Mouse (Mus musculus): Measurements from ENCODE around the gene Rfx4. TPM values are rescaled to one million over a fixed set of nuclear protein-coding genes. Genes with fewer than 3 reads are reported as not detected.

Rfx4 gene
- polyA plus RNA-seq, 1 experiment from 2014 or later: not detected

- H3K9me3 ChIP-seq (ENCODE audit: low read length): no peaks in the 10 kb centered on the region
- DNase-seq (ENCODE audit: low spot score) (no peak), ATAC-seq (no peak)
- no peaks in the 10 kb centered on the region for H3K4me1 ChIP-seq (ENCODE audit: insufficient read depth, low read depth, low read length)
- TF ChIP-seq CTCF (IDR thresholded peaks at IDR 0.05) (no peak), EP300 (IDR thresholded peaks at IDR 0.05) (no peak)
- no peak overlapping the region for H3K27ac ChIP-seq (ENCODE audit: low read length)
- no peaks in the 10 kb centered on the region for H3K27me3 ChIP-seq (replicated peaks; ENCODE audit: insufficient read depth, low read length)
- WGBS: 65% methylated on average over 13 of the region's 13 CpGs
- H3K4me3 ChIP-seq (ENCODE audit: low read depth, low read length): no peak overlapping the region
- H3K4me2 ChIP-seq (replicated peaks; ENCODE audit: low read depth, low read length): no peak overlapping the region
- H3K36me3 ChIP-seq (ENCODE audit: insufficient read depth, low read length): no peaks in the 10 kb centered on the region
- H3K9ac ChIP-seq (replicated peaks; ENCODE audit: low read depth): no peak overlapping the region
These were observed 47.5 kb downstream of the Rfx4 start for GRCm38 (mm10) chr10:84803216-84803844.

- TF ChIP-seq EP300 (IDR thresholded peaks at IDR 0.05) (no peak), CTCF (IDR thresholded peaks at IDR 0.05) (no peak)
- ATAC-seq: no peak
- Histone ChIP-seq H3K27ac (ENCODE audit: low read length) (no peak overlapping the region), H3K4me3 (ENCODE audit: low read depth, low read length) (no peak overlapping the region), H3K4me2 (replicated peaks; ENCODE audit: low read depth, low read length) (no peak overlapping the region), H3K27me3 (replicated peaks; ENCODE audit: insufficient read depth, low read length) (no peaks in the 10 kb centered on the region), H3K36me3 (ENCODE audit: insufficient read depth, low read length) (no peaks in the 10 kb centered on the region), H3K4me1 (ENCODE audit: insufficient read depth, low read depth, low read length) (no peaks in the 10 kb centered on the region), H3K9me3 (ENCODE audit: low read length) (no peaks in the 10 kb centered on the region), H3K9ac (replicated peaks; ENCODE audit: low read depth) (no peak overlapping the region)
- DNase-seq (ENCODE audit: low spot score): no peak
- WGBS: 66% methylated on average over 3 of the region's 3 CpGs
These were observed 49.7 kb downstream of the Rfx4 start for GRCm38 (mm10) chr10:84805576-84805975.

- WGBS: 86% methylated on average over 9 of the region's 9 CpGs
- DNase-seq (ENCODE audit: low spot score): no peak
- no peaks in the 10 kb centered on the region for H3K27me3 ChIP-seq (replicated peaks; ENCODE audit: insufficient read depth, low read length)
These were observed 51.3 kb downstream of the Rfx4 start for GRCm38 (mm10) chr10:84807206-84807605.

DNA sequence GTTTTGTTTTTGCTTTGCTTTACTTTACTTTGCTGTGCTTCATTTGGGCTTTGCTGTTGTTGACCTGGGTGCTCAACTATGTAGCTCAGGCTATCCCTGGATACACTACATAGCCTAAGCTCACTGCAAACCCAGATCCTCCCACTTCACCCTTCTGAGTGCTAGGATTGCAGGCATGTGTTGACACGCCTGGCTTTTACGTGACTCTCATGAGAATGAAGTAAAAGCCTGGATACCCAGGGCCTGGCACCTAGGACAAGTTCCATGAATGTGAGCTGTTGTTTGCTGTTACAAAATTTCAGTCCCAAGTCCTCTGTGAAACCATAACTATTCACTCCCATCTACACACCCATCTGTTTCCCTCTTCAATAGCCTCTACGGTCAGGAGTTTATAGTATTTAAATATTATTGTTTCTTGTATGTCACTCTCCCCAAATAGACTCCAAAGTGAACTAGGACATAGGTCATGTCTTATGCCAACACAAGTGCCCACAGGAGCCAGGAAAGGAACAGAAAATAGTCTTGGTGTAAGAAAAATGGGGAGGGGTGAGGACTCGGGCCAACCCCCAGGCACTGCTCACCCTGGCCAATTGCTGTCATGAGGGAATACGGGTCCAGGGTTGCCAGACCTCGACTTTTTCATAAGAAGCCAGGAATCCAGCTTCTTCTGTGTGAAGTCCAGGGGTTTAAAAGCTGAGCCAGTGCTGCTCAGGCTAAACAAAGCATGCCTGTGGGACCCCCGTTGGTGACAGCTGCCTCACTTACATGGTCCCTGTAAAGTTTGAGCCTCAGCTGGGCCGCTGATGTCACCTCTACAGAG, 54.4 kb downstream of the Rfx4 start:
- no peak for TF ChIP-seq EP300 (IDR thresholded peaks at IDR 0.05)
- TF ChIP-seq CTCF (IDR thresholded peaks at IDR 0.05): no peak
- Histone ChIP-seq H3K27me3 (replicated peaks; ENCODE audit: insufficient read depth, low read length) (no peaks in the 10 kb centered on the region), H3K9ac (replicated peaks; ENCODE audit: low read depth) (no peak overlapping the region), H3K4me2 (replicated peaks; ENCODE audit: low read depth, low read length) (no peak overlapping the region), H3K4me1 (ENCODE audit: insufficient read depth, low read depth, low read length) (no peaks in the 10 kb centered on the region), H3K4me3 (ENCODE audit: low read depth, low read length) (no peak overlapping the region), H3K9me3 (ENCODE audit: low read length) (no peaks in the 10 kb centered on the region), H3K27ac (ENCODE audit: low read length) (no peak overlapping the region), H3K36me3 (ENCODE audit: insufficient read depth, low read length) (no peaks in the 10 kb centered on the region)
- DNase-seq (ENCODE audit: low spot score) (no peak), ATAC-seq (no peak)
- 67% methylated on average over 8 of the region's 8 CpGs for WGBS

More at GRCm38 (mm10) chr10:84807206-84807605, 51.3 kb downstream of the Rfx4 start:
- Histone ChIP-seq H3K9me3 (ENCODE audit: low read length) (no peaks in the 10 kb centered on the region), H3K4me3 (ENCODE audit: low read depth, low read length) (no peak overlapping the region), H3K9ac (replicated peaks; ENCODE audit: low read depth) (no peak overlapping the region), H3K4me1 (ENCODE audit: insufficient read depth, low read depth, low read length) (no peaks in the 10 kb centered on the region), H3K36me3 (ENCODE audit: insufficient read depth, low read length) (no peaks in the 10 kb centered on the region), H3K4me2 (replicated peaks; ENCODE audit: low read depth, low read length) (no peak overlapping the region), H3K27ac (ENCODE audit: low read length) (no peak overlapping the region)
- no peak for ATAC-seq
- TF ChIP-seq EP300 (IDR thresholded peaks at IDR 0.05) (no peak), CTCF (IDR thresholded peaks at IDR 0.05) (no peak)

- Histone ChIP-seq H3K27me3 (replicated peaks; ENCODE audit: insufficient read depth, low read length) (no peaks in the 10 kb centered on the region), H3K4me1 (ENCODE audit: insufficient read depth, low read depth, low read length) (no peaks in the 10 kb centered on the region), H3K27ac (ENCODE audit: low read length) (no peak overlapping the region), H3K9ac (replicated peaks; ENCODE audit: low read depth) (no peak overlapping the region), H3K36me3 (ENCODE audit: insufficient read depth, low read length) (no peaks in the 10 kb centered on the region), H3K9me3 (ENCODE audit: low read length) (no peaks in the 10 kb centered on the region), H3K4me3 (ENCODE audit: low read depth, low read length) (no peak overlapping the region), H3K4me2 (replicated peaks; ENCODE audit: low read depth, low read length) (no peak overlapping the region)
- WGBS: 77% methylated on average over 11 of the region's 11 CpGs
- DNase-seq (ENCODE audit: low spot score) (no peak), ATAC-seq (no peak)
- TF ChIP-seq CTCF (IDR thresholded peaks at IDR 0.05) (no peak), EP300 (IDR thresholded peaks at IDR 0.05) (no peak)
These were observed 55.5 kb downstream of the Rfx4 start for GRCm38 (mm10) chr10:84811171-84811912.

- H3K27me3 ChIP-seq (replicated peaks; ENCODE audit: insufficient read depth, low read length): no peaks in the 10 kb centered on the region
- no peak overlapping the region for H3K27ac ChIP-seq (ENCODE audit: low read length)
- no peak for ATAC-seq
- H3K9me3 ChIP-seq (ENCODE audit: low read length): no peaks in the 10 kb centered on the region
- no peak overlapping the region for H3K4me3 ChIP-seq (ENCODE audit: low read depth, low read length)
- 76% methylated on average over 2 of the region's 2 CpGs for WGBS
- H3K9ac ChIP-seq (replicated peaks; ENCODE audit: low read depth): no peak overlapping the region
- no peak for DNase-seq (ENCODE audit: low spot score)
- no peak for TF ChIP-seq CTCF (IDR thresholded peaks at IDR 0.05)
- no peak for TF ChIP-seq EP300 (IDR thresholded peaks at IDR 0.05)
- H3K4me1 ChIP-seq (ENCODE audit: insufficient read depth, low read depth, low read length): no peaks in the 10 kb centered on the region
- H3K4me2 ChIP-seq (replicated peaks; ENCODE audit: low read depth, low read length): no peak overlapping the region
- no peaks in the 10 kb centered on the region for H3K36me3 ChIP-seq (ENCODE audit: insufficient read depth, low read length)
These were observed 56.0 kb downstream of the Rfx4 start for GRCm38 (mm10) chr10:84811913-84812295.
